ENCODE assay signal across 28 mouse cellular contexts in the genomic region with DNA sequence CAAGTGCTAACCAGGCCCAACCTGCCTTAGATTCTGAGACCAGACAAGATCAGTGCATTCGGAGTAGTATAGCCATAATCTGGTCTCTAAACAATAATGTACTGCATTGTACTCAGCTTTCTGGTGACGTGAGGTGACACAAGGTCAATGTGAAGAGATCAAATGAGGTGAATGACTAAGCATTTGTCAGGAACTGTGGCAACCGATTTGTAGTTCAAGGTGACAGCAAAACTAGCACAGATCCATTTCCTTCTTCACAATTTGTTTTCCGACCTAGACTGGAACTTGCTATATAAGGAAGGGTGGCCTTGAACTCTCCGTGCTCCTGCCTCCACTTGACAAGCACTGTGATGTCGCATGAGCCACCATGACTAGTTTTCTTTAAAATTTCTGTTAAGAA. TPM values are rescaled to one million over a fixed set of nuclear protein-coding genes. Genes with fewer than 3 reads are reported as not detected.
DNase-seq lines count a peak whose midpoint lies in the region; ATAC-seq lines count a peak whose summit lies in the region.
"Had no signal": no experiment of that assay in that cellular context is flagged by ENCODE, and none has a peak within 500 bp of the region (broad histone marks: within the 10 kb centered on the region; RNA-seq: fewer than 3 reads in every experiment).

No protein-coding gene starts in this region.

- H3K9ac ChIP-seq in neural tube, embryonic 15.5 days (replicated peaks): no peak overlapping the region
- H3K9ac ChIP-seq: heart, embryonic 13.5 days; hindbrain, embryonic 14.5 days; liver, embryonic 14.5 days; midbrain, embryonic 12.5 days; neural tube, embryonic 12.5 days had no signal

- H3K9me3 ChIP-seq in neural tube, embryonic 15.5 days (replicated peaks): no peaks in the 10 kb centered on the region
- H3K9me3 ChIP-seq: G1E; heart, embryonic 13.5 days; midbrain, embryonic 12.5 days; neural tube, embryonic 12.5 days had no signal

- no peaks in the 10 kb centered on the region for H3K27me3 ChIP-seq in neural tube, embryonic 15.5 days (replicated peaks)
- H3K27me3 ChIP-seq: heart, embryonic 13.5 days; midbrain, embryonic 12.5 days; neural tube, embryonic 12.5 days; Patski had no signal

- peak; percentile 64 for ATAC-seq in megakaryocyte, adult 5-6 weeks (ENCODE audit: poor library complexity, severe bottlenecking)
- no peak for ATAC-seq in neural tube, embryonic 15.5 days (ENCODE audit: low FRiP score)
- ATAC-seq in megakaryocyte-erythroid progenitor cell, adult 5-6 weeks (replicated peaks; ENCODE audit: low FRiP score, low TSS enrichment, poor library complexity, severe bottlenecking): no peak
- ATAC-seq: forebrain, embryonic 16.5 days; intestine, postnatal 0 days; Patski had no signal

- H3K4me3 ChIP-seq in neural tube, embryonic 15.5 days (replicated peaks): no peak overlapping the region
- H3K4me3 ChIP-seq: erythroblast, embryonic 14.5 days; heart, embryonic 13.5 days; layer of hippocampus, adult 2 months; midbrain, embryonic 12.5 days; myocyte; neural tube, embryonic 12.5 days had no signal

- H3K4me1 ChIP-seq in neural tube, embryonic 15.5 days: peaks cover 5% of the 10 kb centered on the region; the same call in 1 of the 2 replicates

- 77% methylated on average over 6 of the region's 6 CpGs for WGBS in neural tube, embryonic 15.5 days

- DNase-seq in 416B (ENCODE audit: low read depth) (peak; percentile 79), ES-CJ7 (ENCODE audit: low read depth, low spot score) (peak; percentile 57)
- peak; percentile 34 for DNase-seq in adrenal gland, postnatal 10 days
- no peak for DNase-seq in cerebellum, adult 9-10 months
- DNase-seq: B cell, adult 2 months; cerebellum, adult 11-12 months; cerebellum, postnatal 14 days; heart, postnatal 10 days; kidney, postnatal 36 days; left cerebral cortex, postnatal 4 days; lung, adult 2 months; lung, postnatal 14 days; thymus, postnatal 4 days had no signal

- no peak overlapping the region for H3K27ac ChIP-seq in neural tube, embryonic 15.5 days (replicated peaks)
- H3K27ac ChIP-seq: heart, embryonic 13.5 days; hindbrain, embryonic 14.5 days; layer of hippocampus, adult 2 months; liver, embryonic 14.5 days; midbrain, embryonic 12.5 days; neural tube, embryonic 12.5 days had no signal

- H3K36me3 ChIP-seq in neural tube, embryonic 15.5 days: no peaks in the 10 kb centered on the region
- H3K36me3 ChIP-seq: G1E; heart, embryonic 13.5 days; midbrain, embryonic 12.5 days; neural tube, embryonic 12.5 days had no signal

- H3K4me2 ChIP-seq in neural tube, embryonic 15.5 days: no peak overlapping the region
- H3K4me2 ChIP-seq: heart, embryonic 13.5 days; hindbrain, embryonic 14.5 days; midbrain, embryonic 12.5 days; neural tube, embryonic 12.5 days had no signal

RNA-seq across cellular contexts. Expression of a gene that starts 55.8 kb away (rescaled TPM):
- 10 to 100 TPM; 16.2 to 28.9 TPM for total RNA-seq in adrenal gland, postnatal 10 days (2021)
- total RNA-seq in megakaryocyte, adult 5-6 weeks (2015): 3.5 and 4.1 TPM in 2 replicates
- 2.6 and 3.5 TPM in 2 replicates for total RNA-seq in megakaryocyte, adult 5-6 weeks (2017)
- polyA plus RNA-seq in neural tube, embryonic 15.5 days (2015; fragmentation: Nextera tagmentation; extraction: Ambion mirVana): 3.2 and 5.3 TPM in 2 replicates
- total RNA-seq in megakaryocyte-erythroid progenitor cell, adult 5-6 weeks (2014; fragmentation: Nextera tagmentation): 1.2 and 4.3 TPM in 2 replicates
- 2.4 and 3.0 TPM in 2 replicates for total RNA-seq in megakaryocyte-erythroid progenitor cell, adult 5-6 weeks (2017)
